Mouse (Mus musculus): ENCODE data around the gene Mbnl1. TPM values are rescaled to one million over a fixed set of nuclear protein-coding genes. Genes with fewer than 3 reads are reported as not detected.

Mbnl1 gene
- total and polyA plus RNA-seq, 2 experiments from 2014 or later = 55.9 to 86.0 TPM

- Histone ChIP-seq H3K9ac (replicated peaks; ENCODE audit: low read length, poor library complexity, severe bottlenecking) (no peak overlapping the region), H3K27ac (ENCODE audit: low read depth, low read length) (no peak overlapping the region), H3K4me3 (ENCODE audit: low read depth, low read length) (no peak overlapping the region), H3K4me2 (ENCODE audit: low read depth, low read length, poor library complexity, severe bottlenecking) (no peak overlapping the region), H3K9me3 (ENCODE audit: low read length) (no peaks in the 10 kb centered on the region), H3K36me3 (ENCODE audit: insufficient read depth, low read length) (no peaks in the 10 kb centered on the region), H3K27me3 (ENCODE audit: insufficient read depth, low read length) (no peaks in the 10 kb centered on the region), H3K4me1 (ENCODE audit: insufficient read depth, low read length) (no peaks in the 10 kb centered on the region)
- TF ChIP-seq CTCF (IDR thresholded peaks at IDR 0.05) = no peak
- no peak for ATAC-seq (ENCODE audit: low FRiP score)
- DNase-seq (ENCODE audit: low spot score) = no peak
- WGBS = 96% methylated on average over 3 of the region's 3 CpGs
Observed at GRCm38 (mm10) chr3:60511197-60511596, 38.6 kb downstream of the Mbnl1 start.

GRCm38 (mm10) chr3:60513337-60513736 is 40.7 kb downstream of the Mbnl1 start:
- no peak for DNase-seq (ENCODE audit: low spot score)
- H3K4me2 ChIP-seq (ENCODE audit: low read depth, low read length, poor library complexity, severe bottlenecking) = no peak overlapping the region
- no peaks in the 10 kb centered on the region for H3K4me1 ChIP-seq (ENCODE audit: insufficient read depth, low read length)
- H3K9me3 ChIP-seq (ENCODE audit: low read length) = no peaks in the 10 kb centered on the region
- no peak overlapping the region for H3K27ac ChIP-seq (ENCODE audit: low read depth, low read length)
- H3K36me3 ChIP-seq (ENCODE audit: insufficient read depth, low read length) = no peaks in the 10 kb centered on the region
- H3K4me3 ChIP-seq (ENCODE audit: low read depth, low read length) = no peak overlapping the region
- no peak overlapping the region for H3K9ac ChIP-seq (replicated peaks; ENCODE audit: low read length, poor library complexity, severe bottlenecking)
- no peak for TF ChIP-seq CTCF (IDR thresholded peaks at IDR 0.05)
- WGBS = 25% methylated on average over 7 of the region's 7 CpGs
- H3K27me3 ChIP-seq (ENCODE audit: insufficient read depth, low read length) = no peaks in the 10 kb centered on the region
- no peak for ATAC-seq (ENCODE audit: low FRiP score)

DNA sequence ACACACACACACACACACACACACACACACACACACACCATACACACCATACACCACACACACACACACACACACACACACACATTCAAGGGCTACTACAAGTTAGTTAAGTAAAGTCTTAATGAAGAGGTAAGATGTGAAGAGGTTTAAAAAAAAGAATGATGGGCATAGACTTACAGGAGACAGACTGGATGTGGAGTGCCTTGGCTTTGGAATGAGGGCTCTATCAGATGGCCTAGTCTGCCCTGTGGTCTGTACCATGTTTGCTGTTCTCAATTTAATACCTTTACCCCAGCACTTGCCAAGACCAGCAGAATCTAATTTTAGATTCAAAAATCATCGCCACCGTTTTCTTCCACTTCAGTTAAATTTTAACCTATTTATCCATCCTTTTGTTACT is 41.1 kb downstream of the Mbnl1 start:
- 81% methylated on average over 2 of the region's 2 CpGs for WGBS
- no peaks in the 10 kb centered on the region for H3K9me3 ChIP-seq (ENCODE audit: low read length)
- H3K4me3 ChIP-seq (ENCODE audit: low read depth, low read length) = no peak overlapping the region
- H3K27me3 ChIP-seq (ENCODE audit: insufficient read depth, low read length) = no peaks in the 10 kb centered on the region
- no peak overlapping the region for H3K9ac ChIP-seq (replicated peaks; ENCODE audit: low read length, poor library complexity, severe bottlenecking)
- no peak overlapping the region for H3K4me2 ChIP-seq (ENCODE audit: low read depth, low read length, poor library complexity, severe bottlenecking)
- no peak for TF ChIP-seq CTCF (IDR thresholded peaks at IDR 0.05)
- ATAC-seq (ENCODE audit: low FRiP score) (no peak), DNase-seq (ENCODE audit: low spot score) (no peak)
- no peak overlapping the region for H3K27ac ChIP-seq (ENCODE audit: low read depth, low read length)
- H3K36me3 ChIP-seq (ENCODE audit: insufficient read depth, low read length) = no peaks in the 10 kb centered on the region
- H3K4me1 ChIP-seq (ENCODE audit: insufficient read depth, low read length) = no peaks in the 10 kb centered on the region

DNA sequence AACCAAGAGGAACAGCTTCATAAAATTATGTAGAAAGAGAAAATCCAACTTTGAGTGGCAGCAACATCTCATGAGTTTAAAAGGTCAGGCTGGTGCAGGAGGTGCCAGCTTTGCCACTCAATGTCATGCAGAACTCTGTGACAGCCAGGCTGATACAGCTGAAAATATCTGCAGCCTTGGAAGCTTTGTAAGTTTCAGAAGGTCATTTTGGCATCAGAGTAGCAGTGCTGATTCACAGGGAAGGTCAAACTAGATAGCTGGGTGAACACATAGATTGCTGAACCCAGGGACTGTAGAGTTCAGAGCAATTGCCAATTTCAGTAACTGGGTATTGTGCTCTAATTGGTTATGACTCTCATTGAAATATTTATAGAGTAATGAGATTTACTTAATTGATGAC is 42.8 kb downstream of the Mbnl1 start:
- Histone ChIP-seq H3K27me3 (ENCODE audit: insufficient read depth, low read length) (no peaks in the 10 kb centered on the region), H3K27ac (ENCODE audit: low read depth, low read length) (no peak overlapping the region), H3K9ac (replicated peaks; ENCODE audit: low read length, poor library complexity, severe bottlenecking) (no peak overlapping the region), H3K9me3 (ENCODE audit: low read length) (no peaks in the 10 kb centered on the region), H3K36me3 (ENCODE audit: insufficient read depth, low read length) (no peaks in the 10 kb centered on the region), H3K4me3 (ENCODE audit: low read depth, low read length) (no peak overlapping the region), H3K4me2 (ENCODE audit: low read depth, low read length, poor library complexity, severe bottlenecking) (no peak overlapping the region), H3K4me1 (ENCODE audit: insufficient read depth, low read length) (no peaks in the 10 kb centered on the region)
- ATAC-seq (ENCODE audit: low FRiP score) (no peak), DNase-seq (ENCODE audit: low spot score) (no peak)
- TF ChIP-seq CTCF (IDR thresholded peaks at IDR 0.05) = no peak

GRCm38 (mm10) chr3:60516054-60516674 is 43.5 kb downstream of the Mbnl1 start:
- H3K27ac ChIP-seq (ENCODE audit: low read depth, low read length) = no peak overlapping the region
- no peaks in the 10 kb centered on the region for H3K4me1 ChIP-seq (ENCODE audit: insufficient read depth, low read length)
- no peak for ATAC-seq (ENCODE audit: low FRiP score)
- DNase-seq (ENCODE audit: low spot score) = no peak
- no peaks in the 10 kb centered on the region for H3K36me3 ChIP-seq (ENCODE audit: insufficient read depth, low read length)
- WGBS = 37% methylated on average over 12 of the region's 12 CpGs
- no peak overlapping the region for H3K9ac ChIP-seq (replicated peaks; ENCODE audit: low read length, poor library complexity, severe bottlenecking)
- H3K27me3 ChIP-seq (ENCODE audit: insufficient read depth, low read length) = no peaks in the 10 kb centered on the region
- peak; percentile 38 for TF ChIP-seq CTCF (IDR thresholded peaks at IDR 0.05)
- no peak overlapping the region for H3K4me2 ChIP-seq (ENCODE audit: low read depth, low read length, poor library complexity, severe bottlenecking)
- H3K9me3 ChIP-seq (ENCODE audit: low read length) = no peaks in the 10 kb centered on the region
- no peak overlapping the region for H3K4me3 ChIP-seq (ENCODE audit: low read depth, low read length)

DNA sequence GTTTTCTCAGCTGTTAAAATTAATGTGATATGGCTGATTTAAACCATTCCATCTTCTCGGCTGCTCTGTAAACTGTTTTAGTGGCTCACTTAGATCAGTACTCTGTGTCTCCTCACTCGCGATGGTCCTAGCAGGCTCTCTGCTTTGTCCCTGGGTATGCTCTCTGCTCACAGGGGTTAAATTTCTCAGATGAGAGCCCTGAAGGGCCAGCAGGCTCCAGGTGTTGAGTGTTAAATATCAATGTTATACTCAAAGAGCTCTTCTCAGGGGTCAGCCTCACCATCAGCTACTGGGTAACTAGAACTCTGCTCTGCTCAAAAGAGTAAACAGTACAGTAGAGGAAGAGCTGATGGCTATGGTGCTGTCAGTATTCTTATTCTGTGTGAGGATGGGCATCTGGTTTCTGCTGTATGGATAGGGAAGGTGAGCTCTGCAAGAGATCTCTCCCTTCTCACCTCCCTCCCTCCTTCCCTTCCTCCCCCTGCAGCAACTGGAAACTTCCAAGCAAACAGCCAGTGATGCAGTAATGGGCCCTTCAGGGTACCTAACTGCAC is 44.7 kb downstream of the Mbnl1 start:
- Histone ChIP-seq H3K36me3 (ENCODE audit: insufficient read depth, low read length) (no peaks in the 10 kb centered on the region), H3K4me2 (ENCODE audit: low read depth, low read length, poor library complexity, severe bottlenecking) (no peak overlapping the region), H3K4me1 (ENCODE audit: insufficient read depth, low read length) (no peaks in the 10 kb centered on the region), H3K9me3 (ENCODE audit: low read length) (no peaks in the 10 kb centered on the region), H3K27ac (ENCODE audit: low read depth, low read length) (no peak overlapping the region), H3K4me3 (ENCODE audit: low read depth, low read length) (no peak overlapping the region), H3K27me3 (ENCODE audit: insufficient read depth, low read length) (no peaks in the 10 kb centered on the region), H3K9ac (replicated peaks; ENCODE audit: low read length, poor library complexity, severe bottlenecking) (no peak overlapping the region)
- no peak for DNase-seq (ENCODE audit: low spot score)
- ATAC-seq (ENCODE audit: low FRiP score) = no peak
- WGBS = 76% methylated on average over 3 of the region's 3 CpGs
- no peak for TF ChIP-seq CTCF (IDR thresholded peaks at IDR 0.05)
